Mouse (Mus musculus) lung, postnatal 0 days (tissue): Measurements from ENCODE around the gene Grm4. TPM values are rescaled to one million over a fixed set of nuclear protein-coding genes. Genes with fewer than 3 reads are reported as not detected.
A peak's percentile ranks its signal among the peaks of the same experiment; 100 is the strongest.

Experiments used
- ATAC-seq: fragments of 200-750 bp; cut with Nextera tagmentation; 2 replicates; pipeline ENCODE4 v1.8.0; 2017; ENCODE audit warnings: moderate library complexity
- DNase-seq: peaks from one replicate; pipeline ENCODE4 v3.0.0-alpha.2; 2016; ENCODE audit warnings: low spot score
- H3K27ac ChIP-seq: fragments of 300-500 bp; sonication (generic); 2 replicates; pipeline ENCODE4 v1.5.1; 2014; ENCODE audit warnings: antibody characterized with exemption, mild to moderate bottlenecking, low read length, mixed read lengths
- H3K27me3 ChIP-seq: fragments of 300-500 bp; sonication (generic); replicated peaks from 2 replicates; pipeline ENCODE4 v1.6.1; 2014; ENCODE audit warnings: low read length, mixed read lengths; ENCODE audit not compliant: insufficient read depth
- H3K36me3 ChIP-seq: fragments of 300-500 bp; sonication (generic); 2 replicates; pipeline ENCODE4 v1.6.1; 2014; ENCODE audit warnings: low read length, mixed read lengths; ENCODE audit not compliant: insufficient read depth
- H3K4me1 ChIP-seq: fragments of 300-500 bp; sonication (generic); 2 replicates; pipeline ENCODE4 v1.6.1; 2014; ENCODE audit warnings: antibody characterized with exemption, low read depth, low read length, mixed read lengths; ENCODE audit not compliant: insufficient read depth
- H3K4me2 ChIP-seq: fragments of 300-500 bp; sonication (generic); replicated peaks from 2 replicates; pipeline ENCODE4 v1.6.1; 2014; ENCODE audit warnings: low read depth, mild to moderate bottlenecking, low read length, moderate library complexity, mixed read lengths
- H3K4me3 ChIP-seq: fragments of 300-500 bp; sonication (generic); 2 replicates; pipeline ENCODE4 v1.5.1; 2014; ENCODE audit warnings: low read depth, low read length
- H3K9ac ChIP-seq: fragments of 300-500 bp; sonication (generic); replicated peaks from 2 replicates; pipeline ENCODE4 v1.6.1; 2014; ENCODE audit warnings: low read depth, mild to moderate bottlenecking
- H3K9me3 ChIP-seq: fragments of 300-500 bp; sonication (generic); 2 replicates; pipeline ENCODE4 v1.6.1; 2016; ENCODE audit warnings: low read length, mixed read lengths
- CTCF ChIP-seq: IDR thresholded peaks from 2 replicates; pipeline ENCODE4 v1.5.1; 2016; ENCODE audit warnings: antibody characterized with exemption, mild to moderate bottlenecking
- EP300 ChIP-seq: IDR thresholded peaks from 2 replicates; pipeline ENCODE4 v1.6.1; 2016; ENCODE audit warnings: antibody characterized with exemption, mild to moderate bottlenecking, control low read depth
- WGBS: fragments of 180-500 bp; shearing (Covaris S2); extraction: QIAGEN DNeasy Blood & Tissue Kit; methylation state at CpG from one replicate; pipeline ENCODE4 v1.1.7; 2014; 5-methylcytosine and 5-hydroxymethylcytosine counted together
- polyA plus RNA-seq: library from polyadenylated mRNA; unstranded; fragments of >200 nt; fragmentation: Nextera tagmentation; extraction: Ambion mirVana; gene quantifications from 2 replicates; pipeline ENCODE4 v1.2.1, GENCODE M21; 2015

The Grm4 gene
- polyA plus RNA-seq, 1 experiment from 2014 or later: not detected

GRCm38 (mm10) chr17:27488173-27488823 is 32.9 kb downstream of the Grm4 start:
- H3K27me3 ChIP-seq: no peaks in the 10 kb centered on the region
- WGBS: 66% methylated on average over 16 of the region's 16 CpGs
- no peak overlapping the region for H3K4me3 ChIP-seq
- H3K36me3 ChIP-seq: no peaks in the 10 kb centered on the region
- no peak overlapping the region for H3K4me2 ChIP-seq
- DNase-seq (no peak), ATAC-seq (no peak)
- no peak overlapping the region for H3K27ac ChIP-seq
- no peaks in the 10 kb centered on the region for H3K9me3 ChIP-seq
- H3K9ac ChIP-seq: no peak overlapping the region
- H3K4me1 ChIP-seq: no peaks in the 10 kb centered on the region
- TF ChIP-seq EP300: no peak
- TF ChIP-seq CTCF: no peak

- TF ChIP-seq CTCF (no peak), EP300 (no peak)
- no peaks in the 10 kb centered on the region for H3K36me3 ChIP-seq
- ATAC-seq: no peak
- no peak overlapping the region for H3K9ac ChIP-seq
- H3K9me3 ChIP-seq: no peaks in the 10 kb centered on the region
- 41% methylated on average over 8 of the region's 8 CpGs for WGBS
- no peaks in the 10 kb centered on the region for H3K27me3 ChIP-seq
- H3K4me3 ChIP-seq: no peak overlapping the region
- H3K4me1 ChIP-seq: no peaks in the 10 kb centered on the region
- H3K27ac ChIP-seq: no peak overlapping the region
- no peak overlapping the region for H3K4me2 ChIP-seq
- no peak for DNase-seq
Measured at GRCm38 (mm10) chr17:27485940-27486339, 35.3 kb downstream of the Grm4 start.

- Histone ChIP-seq H3K4me1 (no peaks in the 10 kb centered on the region), H3K4me2 (no peak overlapping the region), H3K36me3 (no peaks in the 10 kb centered on the region), H3K9ac (no peak overlapping the region), H3K9me3 (no peaks in the 10 kb centered on the region), H3K4me3 (no peak overlapping the region), H3K27ac (no peak overlapping the region), H3K27me3 (no peaks in the 10 kb centered on the region)
- no peak for ATAC-seq
- WGBS: 83% methylated on average over 3 of the region's 3 CpGs
- DNase-seq: no peak
- TF ChIP-seq CTCF: no peak
- no peak for TF ChIP-seq EP300
Measured at GRCm38 (mm10) chr17:27483571-27483970, 37.6 kb downstream of the Grm4 start.

- Histone ChIP-seq H3K9me3 (no peaks in the 10 kb centered on the region), H3K4me2 (peak overlapping the region; percentile 9; the same call in 1 of the 2 replicates), H3K9ac (no peak overlapping the region), H3K27ac (no peak overlapping the region), H3K4me3 (no peak overlapping the region), H3K36me3 (no peaks in the 10 kb centered on the region), H3K27me3 (no peaks in the 10 kb centered on the region), H3K4me1 (no peaks in the 10 kb centered on the region)
- 23% methylated on average over 29 of the region's 29 CpGs for WGBS
- ATAC-seq (peak; percentile 47; the same call in 1 of the 2 replicates), DNase-seq (peak; percentile 25)
- no peak for TF ChIP-seq CTCF
Measured at GRCm38 (mm10) chr17:27480143-27481103, 40.8 kb downstream of the Grm4 start.

- Histone ChIP-seq H3K9ac (no peak overlapping the region), H3K4me1 (no peaks in the 10 kb centered on the region), H3K36me3 (no peaks in the 10 kb centered on the region), H3K4me3 (no peak overlapping the region), H3K9me3 (no peaks in the 10 kb centered on the region), H3K27ac (no peak overlapping the region), H3K4me2 (no peak overlapping the region), H3K27me3 (no peaks in the 10 kb centered on the region)
- TF ChIP-seq CTCF: no peak
- TF ChIP-seq EP300: no peak
- WGBS: 87% methylated on average over 11 of the region's 11 CpGs
- no peak for DNase-seq
- ATAC-seq: no peak
Measured at GRCm38 (mm10) chr17:27475650-27476049, 45.6 kb downstream of the Grm4 start.

GRCm38 (mm10) chr17:27466620-27467019 is 54.6 kb downstream of the Grm4 start:
- DNase-seq (peak; percentile 64), ATAC-seq (peak; percentile 60; the same call in 1 of the 2 replicates)
- TF ChIP-seq EP300 (no peak), CTCF (no peak)
- no peak overlapping the region for H3K27ac ChIP-seq
- 11% methylated on average over 6 of the region's 6 CpGs for WGBS
- H3K4me3 ChIP-seq: no peak overlapping the region
- H3K27me3 ChIP-seq: no peaks in the 10 kb centered on the region
- no peaks in the 10 kb centered on the region for H3K4me1 ChIP-seq
- no peaks in the 10 kb centered on the region for H3K9me3 ChIP-seq
- no peak overlapping the region for H3K4me2 ChIP-seq
- no peaks in the 10 kb centered on the region for H3K36me3 ChIP-seq
- no peak overlapping the region for H3K9ac ChIP-seq
